ENCODE assay signal across 22 mouse cellular contexts in genomic region chr15:65308066-65308465, GRCm38 (mm10).
DNase-seq lines count a peak whose midpoint lies in the region; ATAC-seq lines count a peak whose summit lies in the region.
"Had no signal": no experiment of that assay in that cellular context is flagged by ENCODE, and none has a peak within 500 bp of the region (broad histone marks: within the 10 kb centered on the region; RNA-seq: fewer than 3 reads in every experiment).

No protein-coding gene starts in this region.

- H3K9me3 ChIP-seq in forebrain, embryonic 14.5 days (replicated peaks; ENCODE audit: control insufficient read depth, low read length): no peaks in the 10 kb centered on the region
- no peaks in the 10 kb centered on the region for H3K9me3 ChIP-seq in forebrain, embryonic 12.5 days
- H3K9me3 ChIP-seq: embryonic facial prominence, embryonic 13.5 days; kidney, embryonic 15.5 days; limb, embryonic 10.5 days; midbrain, embryonic 15.5 days had no signal

- H3K4me1 ChIP-seq in forebrain, embryonic 14.5 days (ENCODE audit: control insufficient read depth, insufficient read depth, low read length): no peaks in the 10 kb centered on the region
- H3K4me1 ChIP-seq in forebrain, embryonic 12.5 days: peaks cover 4% of the 10 kb centered on the region; the same call in 1 of the 2 replicates
- H3K4me1 ChIP-seq: embryonic facial prominence, embryonic 13.5 days; kidney, embryonic 15.5 days; limb, embryonic 10.5 days; midbrain, embryonic 15.5 days had no signal

- H3K9ac ChIP-seq in forebrain, embryonic 14.5 days (ENCODE audit: low read length): no peak overlapping the region
- H3K9ac ChIP-seq in forebrain, embryonic 12.5 days: no peak overlapping the region
- H3K9ac ChIP-seq: embryonic facial prominence, embryonic 13.5 days; kidney, embryonic 15.5 days; midbrain, embryonic 15.5 days had no signal

- 23% methylated on average over 6 of the region's 6 CpGs for WGBS in forebrain, embryonic 14.5 days
- 31% methylated on average over 6 of the region's 6 CpGs for WGBS in forebrain, embryonic 12.5 days

- H3K27me3 ChIP-seq in forebrain, embryonic 14.5 days (replicated peaks; ENCODE audit: control insufficient read depth, insufficient read depth, low read length): no peaks in the 10 kb centered on the region
- H3K27me3 ChIP-seq in forebrain, embryonic 12.5 days: no peaks in the 10 kb centered on the region
- H3K27me3 ChIP-seq: embryonic facial prominence, embryonic 13.5 days; kidney, embryonic 15.5 days; midbrain, embryonic 15.5 days had no signal

- H3K27ac ChIP-seq in forebrain, embryonic 14.5 days (ENCODE audit: low read depth, low read length): no peak overlapping the region
- H3K27ac ChIP-seq in forebrain, embryonic 12.5 days: no peak overlapping the region
- H3K27ac ChIP-seq: embryonic facial prominence, embryonic 13.5 days; heart, adult 2 months; kidney, embryonic 15.5 days; limb, embryonic 10.5 days; midbrain, embryonic 15.5 days had no signal

- DNase-seq in forebrain, embryonic 14.5 days (ENCODE audit: low spot score): peak; percentile 35
- DNase-seq in right cerebral cortex, adult 18-20 months: peak; percentile 19
- DNase-seq in right cerebral cortex, postnatal 14 days: no peak
- peak; percentile 21 for DNase-seq in cerebellum, adult 8-10 months
- peak; percentile 3 to 10 for DNase-seq in right cerebral cortex, postnatal 36 days (ENCODE audit: low spot score in 2 of 2)
- DNase-seq in thymus, postnatal 0 days (ENCODE audit: low spot score): no peak
- DNase-seq in c-Kit-positive CD71-positive TER-119-positive erythroid progenitor cells, embryonic 14.5 days (ENCODE audit: low spot score): no peak
- DNase-seq: adrenal gland, postnatal 14 days; gastrocnemius, postnatal 25 days; heart, adult 2 months; heart, postnatal 36 days; layer of hippocampus, postnatal 36 days; lung, adult 18-20 months; thymus, adult 2 months had no signal

- H3K36me3 ChIP-seq in forebrain, embryonic 14.5 days (ENCODE audit: control insufficient read depth, insufficient read depth, low read length): no peaks in the 10 kb centered on the region
- H3K36me3 ChIP-seq in forebrain, embryonic 12.5 days (replicated peaks): no peaks in the 10 kb centered on the region
- H3K36me3 ChIP-seq: embryonic facial prominence, embryonic 13.5 days; kidney, embryonic 15.5 days; limb, embryonic 10.5 days; midbrain, embryonic 15.5 days had no signal

- H3K4me3 ChIP-seq in forebrain, embryonic 14.5 days (ENCODE audit: low read depth, low read length): no peak overlapping the region
- no peak overlapping the region for H3K4me3 ChIP-seq in forebrain, embryonic 12.5 days (replicated peaks)
- H3K4me3 ChIP-seq: embryonic facial prominence, embryonic 13.5 days; heart, adult 2 months; kidney, embryonic 15.5 days; limb, embryonic 10.5 days; midbrain, embryonic 15.5 days had no signal

- ATAC-seq in forebrain, embryonic 14.5 days: no peak
- no peak for ATAC-seq in forebrain, embryonic 12.5 days (ENCODE audit: low FRiP score)
- ATAC-seq: CD4-positive, CD25-positive, alpha-beta regulatory T cell, adult 4 months; hindbrain, embryonic 16.5 days; intestine, postnatal 0 days; midbrain, embryonic 15.5 days had no signal

- H3K4me2 ChIP-seq in forebrain, embryonic 14.5 days (ENCODE audit: low read length): no peak overlapping the region
- H3K4me2 ChIP-seq in forebrain, embryonic 12.5 days: no peak overlapping the region
- H3K4me2 ChIP-seq: embryonic facial prominence, embryonic 13.5 days; kidney, embryonic 15.5 days; midbrain, embryonic 15.5 days had no signal

Comparison
In these comparisons a context has a peak if more than half of its experiments do, and no peak if none do; other contexts are left out.
1. DNase-seq: peak in forebrain, embryonic 14.5 days (single experiment), right cerebral cortex, adult 18-20 months (single experiment), cerebellum, adult 8-10 months (single experiment) and right cerebral cortex, postnatal 36 days (2 of 2); none in right cerebral cortex, postnatal 14 days (single experiment), thymus, postnatal 0 days (single experiment) and c-Kit-positive CD71-positive TER-119-positive erythroid progenitor cells, embryonic 14.5 days (single experiment).